Mouse (Mus musculus) urinary bladder, postnatal 4 days (tissue): ENCODE results near the gene Bms1.

ENCODE experiments used
- DNase-seq, 2 experiments: peaks; one replicate each; pipeline ENCODE4 v3.0.0; 2021 to 2022; ENCODE audit warnings: low spot score in 2 of 2

The Bms1 gene

GRCm38 (mm10) chr6:118366196-118366595, 53.1 kb downstream of the Bms1 start:
- DNase-seq, result no peak

GRCm38 (mm10) chr6:118365781-118366180, 53.5 kb downstream of the Bms1 start:
- no peak for DNase-seq

GRCm38 (mm10) chr6:118350342-118350741, 68.9 kb downstream of the Bms1 start:
- DNase-seq, result no peak

GRCm38 (mm10) chr6:118348186-118348585, 71.1 kb downstream of the Bms1 start:
- no peak for DNase-seq

- no peak for DNase-seq
These were observed 72.0 kb downstream of the Bms1 start for GRCm38 (mm10) chr6:118347291-118347690.

GRCm38 (mm10) chr6:118341861-118342485, 77.3 kb downstream of the Bms1 start:
- no peak for DNase-seq

GRCm38 (mm10) chr6:118337660-118338059, 81.6 kb downstream of the Bms1 start:
- no peak for DNase-seq

- DNase-seq, result no peak
These were observed 82.5 kb downstream of the Bms1 start for GRCm38 (mm10) chr6:118336541-118337480.

- DNase-seq, result no peak
These were observed 83.3 kb downstream of the Bms1 start for GRCm38 (mm10) chr6:118335934-118336450.

GRCm38 (mm10) chr6:118333861-118334260, 85.4 kb downstream of the Bms1 start:
- DNase-seq, result no peak
